Mouse (Mus musculus) kidney, adult 2 months (tissue): ENCODE measurements at regions not wholly inside any gene's neighbourhood (a gene's known extent, or its start where the extent isn't known, plus 50 kb on each side); places are given as distances from the start of the nearest gene placed in this dataset.

Experiments
- DNase-seq: peaks from one replicate; pipeline ENCODE4 v3.0.0; 2021
- H3K27ac ChIP-seq: fragments of 200-500 bp; 2 replicates; pipeline ENCODE4 v1.5.1; 2012; ENCODE audit warnings: low read depth, low read length, control low read depth, inconsistent platforms; ENCODE audit not compliant: insufficient read depth
- H3K27me3 ChIP-seq: fragments of 200-500 bp; replicated peaks from 2 replicates; pipeline ENCODE4 v1.6.1; 2012; ENCODE audit warnings: mild to moderate bottlenecking, moderate library complexity, low read length, inconsistent platforms; ENCODE audit not compliant: control insufficient read depth, insufficient read depth
- H3K36me3 ChIP-seq: fragments of 200-500 bp; 2 replicates; pipeline ENCODE4 v1.6.1; 2012; ENCODE audit warnings: mild to moderate bottlenecking, moderate library complexity, low read length, inconsistent platforms; ENCODE audit not compliant: control insufficient read depth, insufficient read depth
- H3K4me1 ChIP-seq: fragments of 200-500 bp; 2 replicates; pipeline ENCODE4 v1.6.1; 2011; ENCODE audit warnings: low read length; ENCODE audit not compliant: control insufficient read depth, insufficient read depth
- H3K4me3 ChIP-seq: fragments of 200-500 bp; 2 replicates; pipeline ENCODE4 v1.5.1; 2011; ENCODE audit warnings: mild to moderate bottlenecking, low read depth, low read length, control low read depth; ENCODE audit not compliant: insufficient read depth
- CTCF ChIP-seq: fragments of 200-500 bp; conservative IDR thresholded peaks from 2 replicates; pipeline ENCODE4 v1.5.1; 2011; ENCODE audit warnings: low read depth, mild to moderate bottlenecking, control low read depth, low read length, moderate library complexity, mixed read lengths; ENCODE audit not compliant: insufficient read depth, insufficient read length
- POLR2A ChIP-seq: fragments of 200-500 bp; IDR thresholded peaks from one replicate; pipeline ENCODE4 v1.6.1; 2011; ENCODE audit warnings: low read depth, low read length, control low read depth
- WGBS: fragments of 180-500 bp; shearing (Covaris S2); methylation state at CpG from one replicate; pipeline ENCODE4 v1.1.7; 2018; 5-methylcytosine and 5-hydroxymethylcytosine counted together

- DNase-seq: no peak
- H3K27ac ChIP-seq: no peak overlapping the region
- 79% methylated on average over 3 of the region's 3 CpGs for WGBS
- TF ChIP-seq POLR2A (no peak), CTCF (no peak)
- no peaks in the 10 kb centered on the region for H3K36me3 ChIP-seq
- H3K4me3 ChIP-seq: no peak overlapping the region
- no peaks in the 10 kb centered on the region for H3K27me3 ChIP-seq
- no peaks in the 10 kb centered on the region for H3K4me1 ChIP-seq
Measured at GRCm38 (mm10) chr2:94772801-94773200, 334.9 kb upstream of the Api5 start.

GRCm38 (mm10) chr2:94772268-94772667, 334.3 kb upstream of the Api5 start:
- 68% methylated on average over 4 of the region's 4 CpGs for WGBS
- DNase-seq: no peak
- TF ChIP-seq POLR2A (no peak), CTCF (no peak)

GRCm38 (mm10) chr2:94766524-94766923, 328.6 kb upstream of the Api5 start:
- Histone ChIP-seq H3K4me3 (no peak overlapping the region), H3K27me3 (no peaks in the 10 kb centered on the region), H3K27ac (no peak overlapping the region), H3K36me3 (no peaks in the 10 kb centered on the region), H3K4me1 (no peaks in the 10 kb centered on the region)
- DNase-seq: no peak
- 93% methylated on average over 2 of the region's 2 CpGs for WGBS
- 0 out of 2 replicates have a peak, but pooled peaks have one; percentile 19 for TF ChIP-seq CTCF
- TF ChIP-seq POLR2A: no peak

More at GRCm38 (mm10) chr2:94772268-94772667, 334.3 kb upstream of the Api5 start:
- no peaks in the 10 kb centered on the region for H3K4me1 ChIP-seq
- H3K36me3 ChIP-seq: no peaks in the 10 kb centered on the region
- H3K4me3 ChIP-seq: no peak overlapping the region
- H3K27me3 ChIP-seq: no peaks in the 10 kb centered on the region
- no peak overlapping the region for H3K27ac ChIP-seq

DNA sequence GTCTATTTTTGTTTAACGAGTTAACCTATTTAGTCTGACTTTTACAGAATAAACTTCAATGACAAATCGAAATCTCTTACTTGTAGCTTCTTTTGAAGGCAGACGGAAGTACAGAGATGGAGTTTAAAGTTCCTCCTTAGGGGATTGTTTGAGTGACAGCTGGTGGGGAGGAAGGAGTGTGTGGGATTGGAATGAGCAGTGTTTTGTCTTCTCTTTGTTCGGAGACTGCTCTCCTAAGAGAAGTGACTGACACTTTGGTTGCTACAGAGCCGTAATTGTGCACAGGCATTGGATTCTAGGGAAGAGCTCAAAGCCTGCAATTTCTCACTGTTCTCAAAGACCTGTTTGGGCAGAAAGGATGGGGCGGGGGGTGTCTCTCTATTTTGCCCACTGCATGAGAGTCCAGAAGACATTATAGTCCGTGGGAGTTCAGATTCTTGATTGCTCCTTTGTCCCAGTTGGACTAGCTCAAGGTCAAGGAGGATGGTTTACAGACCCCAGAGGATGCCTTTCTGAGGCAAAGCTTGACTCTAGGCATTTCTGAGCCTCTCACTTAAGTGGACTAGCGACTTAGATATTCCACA, 327.0 kb upstream of the Api5 start:
- no peak overlapping the region for H3K27ac ChIP-seq
- H3K36me3 ChIP-seq: no peaks in the 10 kb centered on the region
- no peak for TF ChIP-seq CTCF
- no peak for DNase-seq
- WGBS: 39% methylated on average over 8 of the region's 8 CpGs
- H3K4me3 ChIP-seq: no peak overlapping the region
- H3K27me3 ChIP-seq: no peaks in the 10 kb centered on the region
- H3K4me1 ChIP-seq: no peaks in the 10 kb centered on the region

DNA sequence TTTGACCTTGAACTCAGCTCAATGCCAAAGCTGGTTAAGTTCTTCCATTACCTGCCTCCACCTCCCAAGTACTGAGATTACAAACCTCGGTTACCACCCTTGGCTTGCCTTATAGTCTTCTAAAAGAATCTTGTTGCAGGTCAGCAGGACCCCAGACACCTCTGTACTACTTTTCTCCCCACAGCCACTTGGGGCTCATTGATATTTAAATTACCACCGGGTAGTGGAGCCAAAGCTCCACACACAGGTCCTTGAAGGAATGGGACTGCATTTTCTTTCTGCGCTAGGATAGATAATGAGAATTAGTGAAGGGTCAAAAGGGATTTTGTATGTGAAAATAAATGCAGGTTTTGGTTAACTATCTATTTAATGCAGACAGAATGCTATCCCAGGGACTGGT, 326.5 kb upstream of the Api5 start:
- Histone ChIP-seq H3K36me3 (no peaks in the 10 kb centered on the region), H3K4me3 (no peak overlapping the region), H3K27me3 (no peaks in the 10 kb centered on the region), H3K27ac (no peak overlapping the region), H3K4me1 (no peaks in the 10 kb centered on the region)
- no peak for DNase-seq
- 27% methylated on average over 3 of the region's 3 CpGs for WGBS
- TF ChIP-seq CTCF: no peak
- no peak for TF ChIP-seq POLR2A

GRCm38 (mm10) chr2:94748161-94748711, 310.3 kb upstream of the Api5 start:
- DNase-seq: no peak
- Histone ChIP-seq H3K36me3 (no peaks in the 10 kb centered on the region), H3K4me3 (no peak overlapping the region), H3K27me3 (no peaks in the 10 kb centered on the region; the same call in 1 of the 2 replicates), H3K4me1 (no peaks in the 10 kb centered on the region), H3K27ac (no peak overlapping the region)
- 85% methylated on average over 3 of the region's 3 CpGs for WGBS
- TF ChIP-seq POLR2A (no peak), CTCF (no peak)

DNA sequence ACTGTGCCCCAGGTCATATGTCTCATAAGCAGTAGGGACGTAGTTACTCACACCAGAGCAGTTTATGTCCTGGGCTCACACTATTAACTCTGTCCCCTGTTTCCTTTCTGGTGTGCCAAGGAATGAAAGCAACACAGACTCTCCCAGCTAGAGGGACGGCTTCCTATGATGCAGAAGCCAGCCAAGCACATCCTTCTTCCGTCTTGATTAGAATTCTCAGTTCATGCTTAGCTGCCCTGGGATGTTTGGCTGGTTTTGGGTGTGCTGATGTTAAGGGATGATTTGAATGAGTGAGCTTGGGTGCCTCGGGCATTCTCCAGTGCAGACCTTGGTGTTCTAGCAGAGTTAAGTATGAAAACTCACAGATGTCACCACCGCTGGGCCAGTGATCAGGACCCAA, 291.9 kb upstream of the Api5 start:
- no peak overlapping the region for H3K4me3 ChIP-seq
- no peaks in the 10 kb centered on the region for H3K27me3 ChIP-seq
- peak; percentile 41 for DNase-seq
- 38% methylated on average over 5 of the region's 5 CpGs for WGBS
- TF ChIP-seq CTCF (no peak), POLR2A (no peak)
- H3K36me3 ChIP-seq: no peaks in the 10 kb centered on the region
- H3K4me1 ChIP-seq: no peaks in the 10 kb centered on the region
- no peak overlapping the region for H3K27ac ChIP-seq
